Mouse (Mus musculus): ENCODE results near the gene Gng7. TPM values are rescaled to one million over a fixed set of nuclear protein-coding genes. Genes with fewer than 3 reads are reported as not detected.

Gng7 gene
- 0.41 and 0.48 TPM in 2 replicates for polyA plus RNA-seq (2012; rRNA removed)

DNA sequence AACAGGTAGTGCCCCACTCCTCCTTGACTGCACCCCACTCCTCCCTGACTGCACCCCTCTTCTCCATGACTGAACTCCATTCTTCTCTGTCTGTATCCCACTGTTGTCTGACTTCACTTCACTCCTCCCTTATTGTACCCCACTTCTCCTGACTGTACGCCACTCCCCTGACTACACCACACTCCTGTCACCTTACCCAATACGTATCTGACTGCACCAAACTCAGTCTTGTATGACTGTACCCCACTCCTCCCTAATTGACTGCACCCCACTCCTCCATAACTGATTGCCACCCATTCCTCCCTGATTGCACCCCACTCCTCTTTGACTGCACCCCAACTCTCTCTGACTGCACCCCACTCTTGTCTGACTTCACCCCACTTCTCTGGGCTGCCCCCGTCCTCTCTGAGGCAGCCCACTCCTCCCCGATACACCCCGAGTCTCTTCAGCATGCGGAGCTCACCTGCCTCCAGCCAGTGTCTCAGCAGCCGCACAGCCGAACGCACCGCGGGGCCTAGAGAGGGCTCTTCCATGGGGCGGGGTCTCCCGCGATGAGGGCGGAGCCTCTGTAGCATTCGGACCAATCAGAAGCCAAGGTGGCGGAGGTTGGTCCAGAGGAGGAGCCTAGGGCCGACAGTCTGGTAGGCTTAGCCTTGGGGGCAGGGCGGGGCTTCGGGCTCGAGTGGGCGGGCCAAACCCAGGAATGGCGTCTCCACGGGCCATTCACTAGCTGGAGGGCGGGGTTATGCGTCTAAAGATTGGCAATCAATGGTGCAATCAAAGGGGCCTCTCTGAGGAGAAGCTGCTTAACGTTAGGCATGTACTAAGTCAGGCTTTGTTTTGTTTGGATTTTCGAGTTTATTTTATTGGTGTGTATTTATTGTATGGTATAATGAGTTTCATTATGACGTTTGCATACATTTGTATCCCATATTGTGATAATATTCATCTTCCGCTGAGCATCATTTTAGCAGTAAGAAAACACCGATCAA is at the start of gene Gng7:
TSS of gene Gng7 (minus strand) at position 553 of the 992 bp plus-strand sequence.

DNA sequence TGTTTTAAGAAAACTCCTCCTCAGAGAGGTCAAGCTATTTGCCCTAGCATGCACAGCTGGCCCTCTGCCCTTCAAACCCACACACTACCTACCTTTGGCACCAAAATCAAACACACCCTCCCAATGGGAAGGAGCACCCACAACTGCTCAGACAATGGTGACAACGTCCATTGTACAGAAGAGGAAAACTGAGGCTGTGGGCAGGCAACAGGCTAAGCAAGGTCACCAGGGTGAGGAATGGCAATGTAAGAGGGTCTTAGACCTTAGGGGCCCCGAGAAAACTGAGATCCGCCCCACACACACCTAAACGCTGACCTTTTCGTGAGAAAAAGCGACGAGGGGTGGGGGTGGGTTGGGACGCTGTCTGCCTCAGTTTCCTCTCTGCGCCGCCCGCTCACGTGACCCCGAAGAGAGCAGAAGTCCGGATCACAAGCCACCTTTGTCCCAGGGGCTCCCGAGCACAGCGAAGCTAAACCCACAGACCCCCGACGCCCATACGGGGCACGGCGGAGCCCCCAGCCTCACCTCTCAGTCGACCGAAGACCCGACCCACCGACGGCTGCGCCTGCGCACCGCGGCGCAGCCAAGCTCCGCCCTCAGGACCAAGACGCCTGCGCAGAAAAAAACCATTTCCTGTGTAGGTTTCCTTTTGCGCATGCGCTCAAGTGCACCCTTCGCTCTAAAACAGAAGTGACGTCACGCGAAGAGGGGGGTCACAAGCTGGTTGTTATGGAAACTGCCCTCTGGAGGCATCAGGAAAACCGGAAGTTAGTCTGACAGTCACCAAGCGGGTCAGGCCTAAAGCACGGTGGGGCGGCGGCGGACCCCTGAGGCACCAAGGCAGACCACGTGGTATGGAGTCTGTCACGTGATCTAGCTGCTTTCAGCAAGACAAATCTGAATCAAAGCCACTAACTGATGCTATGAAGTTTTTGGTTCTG is 45.1 kb upstream of the Gng7 start, which contains the start of gene Sgta:
TSS of gene Sgta (minus strand) at position 579 of the 941 bp plus-strand sequence.

DNA sequence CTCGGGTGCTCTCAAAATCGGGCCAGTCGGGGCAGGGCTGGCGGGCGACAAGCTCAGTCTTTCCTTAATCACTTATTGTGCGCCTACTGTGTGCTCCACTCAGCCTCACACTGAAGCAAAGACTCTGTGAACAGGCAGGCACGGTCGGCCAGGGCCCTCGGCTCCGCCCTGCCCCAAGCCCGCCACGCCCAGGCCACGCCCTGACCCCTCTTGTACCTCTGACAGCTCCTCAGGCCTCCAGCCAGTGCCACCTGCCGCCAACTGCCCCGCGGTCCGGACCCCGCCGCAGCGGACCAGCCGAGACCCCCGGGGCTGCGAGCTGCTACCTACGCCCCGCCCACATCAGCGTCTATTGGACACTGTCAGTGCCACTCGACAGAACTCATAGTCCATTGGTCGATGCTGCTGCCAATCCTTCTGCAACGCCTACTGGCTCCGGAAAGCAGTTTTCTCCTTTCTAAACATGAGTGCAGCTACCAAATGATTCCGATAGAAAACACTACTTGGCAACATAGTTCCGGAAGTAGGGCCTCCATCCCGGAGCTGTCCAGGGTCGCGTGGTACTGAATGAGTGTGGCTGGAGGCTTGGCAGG is 22.3 kb upstream of the Gng7 start, which contains the start of gene Slc39a3:
TSS of gene Slc39a3 (minus strand) at position 439 of the 593 bp plus-strand sequence.

DNA sequence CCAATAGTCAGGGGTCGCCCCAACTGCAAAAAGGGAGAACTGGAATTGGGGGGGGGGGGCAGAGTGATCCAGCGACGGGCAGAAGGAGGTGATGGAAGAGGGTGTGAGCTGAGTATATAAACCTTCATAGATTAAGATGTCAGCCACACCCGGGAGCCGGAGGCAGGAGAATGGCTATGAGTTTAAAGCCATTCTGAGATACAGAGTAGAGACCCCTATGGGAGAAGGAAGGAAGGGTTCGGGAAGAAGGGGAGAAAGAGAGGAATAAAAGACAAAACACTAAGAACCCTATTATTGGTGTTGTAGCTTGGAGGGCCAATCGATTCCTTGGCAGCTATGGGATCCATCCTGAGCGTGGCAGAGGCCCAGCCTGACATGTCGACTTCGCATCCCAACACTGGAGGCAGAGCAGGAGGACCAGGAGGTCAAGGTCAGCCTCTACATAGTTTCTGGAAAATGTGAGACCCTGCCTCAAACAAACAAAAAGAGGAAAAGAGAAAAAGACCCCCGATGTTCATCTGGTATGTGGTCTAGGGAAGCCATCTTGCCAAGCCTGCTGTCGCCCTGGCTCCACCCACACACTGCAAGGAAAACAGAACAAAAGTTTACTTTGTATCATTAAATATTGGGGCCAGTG is 11.0 kb upstream of the Gng7 start, which contains the start of gene Diras1:
TSS of gene Diras1 (minus strand) at position 24 of the 637 bp plus-strand sequence.

DNA sequence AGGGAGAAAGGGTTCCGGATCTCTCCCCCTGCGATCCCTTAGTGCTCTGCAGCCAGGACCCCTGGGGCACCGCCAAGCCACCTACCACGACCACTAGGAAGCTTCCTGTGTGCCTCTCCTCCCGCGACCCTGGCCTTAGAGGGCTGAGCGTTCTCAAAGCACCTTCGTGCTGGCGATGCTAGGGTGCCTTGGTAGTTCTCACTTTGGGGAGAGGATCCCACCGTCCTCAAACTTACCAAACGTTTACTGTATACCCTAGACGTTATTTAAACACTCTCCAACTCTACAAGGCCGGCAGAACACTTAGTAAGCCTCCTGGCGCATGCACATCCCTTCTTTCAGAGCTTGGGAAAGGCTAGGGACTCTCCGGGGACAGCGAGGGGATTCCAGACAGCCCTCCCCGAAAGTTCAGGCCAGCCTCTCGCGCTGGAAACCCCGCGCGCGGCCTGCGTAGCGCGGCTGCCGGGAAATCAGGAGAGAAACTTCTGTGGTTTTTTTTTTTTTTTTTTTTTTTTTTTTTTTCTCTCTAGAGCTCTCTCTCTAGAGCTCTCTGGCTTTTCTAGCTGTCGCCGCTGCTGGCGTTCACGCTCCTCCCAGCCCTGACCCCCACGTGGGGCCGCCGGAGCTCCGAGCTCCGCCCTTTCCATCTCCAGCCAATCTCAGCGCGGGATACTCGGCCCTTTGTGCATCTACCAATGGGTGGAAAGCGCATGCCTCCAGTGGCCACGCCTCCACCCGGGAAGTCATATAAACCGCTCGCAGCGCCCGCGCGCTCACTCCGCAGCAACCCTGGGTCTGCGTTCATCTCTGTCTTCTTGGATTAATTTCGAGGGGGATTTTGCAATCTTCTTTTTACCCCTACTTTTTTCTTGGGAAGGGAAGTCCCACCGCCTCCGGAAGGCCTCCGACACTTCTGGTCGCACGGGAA is 85.2 kb downstream of the Gng7 start, which contains the start of gene Gadd45b:
TSS of gene Gadd45b (plus strand) at position 775 of the 928 bp plus-strand sequence.

DNA sequence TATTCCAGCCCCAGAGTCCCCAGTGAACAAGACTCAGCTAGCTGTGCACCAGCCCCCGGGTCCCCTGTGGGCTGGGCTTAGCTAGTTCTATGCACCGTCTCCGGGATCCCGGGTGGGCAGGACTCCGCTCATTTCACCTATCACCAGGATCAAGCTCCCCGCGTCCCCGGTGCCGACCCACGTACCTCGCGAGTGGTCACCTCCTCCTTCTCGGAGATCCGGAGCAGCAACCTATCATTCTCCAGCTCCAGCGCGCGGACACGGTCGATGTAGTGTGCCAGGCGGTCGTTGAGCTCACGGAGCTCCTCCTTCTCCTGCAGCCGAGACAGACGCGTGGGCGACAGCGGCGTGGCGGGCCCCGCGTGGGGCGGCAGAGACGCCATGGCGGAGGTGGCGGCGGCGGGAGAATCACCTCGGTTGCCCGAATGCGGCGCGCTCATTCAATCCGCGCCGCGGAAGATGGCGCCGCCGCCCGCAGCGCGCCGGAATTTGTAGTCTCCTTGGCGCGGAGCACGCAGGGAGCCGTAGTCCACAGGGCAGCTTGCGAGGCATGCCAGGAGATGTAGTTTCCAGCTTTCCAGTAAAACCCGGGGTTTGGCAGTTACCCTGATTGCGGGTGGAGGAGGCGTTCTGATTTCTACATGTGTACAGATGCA is 96.8 kb downstream of the Gng7 start, which contains the start of gene Lmnb2:
TSS of gene Lmnb2 (minus strand) at position 467 of the 656 bp plus-strand sequence.

DNA sequence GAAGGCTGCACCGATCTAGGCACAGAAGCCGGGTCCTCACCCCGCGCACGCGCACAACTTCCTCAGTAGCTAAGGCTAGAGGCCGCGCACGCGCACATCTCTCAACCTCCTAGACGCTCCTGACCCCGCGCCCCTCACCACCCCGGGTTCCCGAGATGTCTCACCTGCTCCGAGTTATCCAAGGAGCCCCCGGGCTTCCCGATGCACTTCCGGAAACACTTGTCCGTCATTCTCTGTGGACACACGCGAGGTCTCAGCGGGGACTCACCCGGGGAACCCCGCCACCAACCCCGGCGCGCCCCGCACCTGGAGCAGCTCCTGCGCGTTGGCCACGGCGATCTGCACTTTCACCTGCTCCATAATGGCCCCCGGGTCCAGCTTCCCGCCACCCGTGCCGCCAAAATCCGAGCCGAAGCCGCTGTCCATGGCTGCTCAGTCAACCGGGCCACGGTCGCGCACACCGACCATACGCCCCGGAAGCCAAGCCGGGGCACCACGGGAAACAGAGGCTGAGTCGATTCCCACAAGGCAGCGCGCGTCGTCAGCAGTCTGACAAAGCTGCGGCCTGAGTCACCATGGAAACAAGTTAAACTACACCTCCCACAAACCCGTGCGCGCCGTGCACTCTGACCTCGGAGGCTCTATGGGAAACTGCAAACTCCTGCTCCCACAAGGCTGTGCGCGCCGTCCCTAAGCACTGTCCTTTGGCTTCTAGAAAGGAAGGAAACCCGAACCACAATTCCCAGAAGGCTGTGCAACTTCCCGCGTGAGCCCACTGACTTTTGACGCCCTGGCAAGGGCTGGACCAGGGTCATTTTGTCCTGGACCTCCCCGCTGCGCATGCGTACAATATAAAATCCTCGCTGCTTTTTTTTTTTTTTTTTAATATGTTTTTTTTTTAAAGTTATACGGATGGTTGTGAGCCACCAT is 114.2 kb downstream of the Gng7 start, which contains the start of gene Timm13:
TSS of gene Timm13 (minus strand) at position 652 of the 930 bp plus-strand sequence.

Other genes with a start within 250 kb of the Gng7 start
- 18.1 and 20.1 TPM in 2 replicates for gene Sf3a2, start 216.7 kb downstream of the Gng7 start, polyA plus RNA-seq (2012; rRNA removed)
- gene Plekhj1, start 216.3 kb downstream of the Gng7 start, polyA plus RNA-seq (2012; rRNA removed): 33.7 and 36.1 TPM in 2 replicates
- gene Amh, start 209.7 kb downstream of the Gng7 start, polyA plus RNA-seq (2012; rRNA removed): 0.19 and 0.23 TPM in 2 replicates
- gene Jsrp1, start 201.4 kb downstream of the Gng7 start, polyA plus RNA-seq (2012; rRNA removed): 0.06 and 0.07 TPM in 2 replicates
- gene Oaz1, start 188.3 kb downstream of the Gng7 start, polyA plus RNA-seq (2012; rRNA removed): 573 TPM in 2 replicates
- 0.01 TPM in 1 of 2 replicates, not detected in the other for gene Lingo3, start 170.9 kb downstream of the Gng7 start, polyA plus RNA-seq (2012; rRNA removed)
- gene Lsm7, start 159.7 kb downstream of the Gng7 start, polyA plus RNA-seq (2012; rRNA removed): 121 and 137 TPM in 2 replicates
- gene Sppl2b, start 159.7 kb downstream of the Gng7 start, polyA plus RNA-seq (2012; rRNA removed): 32.6 and 37.7 TPM in 2 replicates
- 0.05 and 0.07 TPM in 2 replicates for gene Tmprss9, start 143.1 kb downstream of the Gng7 start, polyA plus RNA-seq (2012; rRNA removed)
- 94.0 and 114 TPM in 2 replicates for gene Timm13, start 114.0 kb downstream of the Gng7 start, polyA plus RNA-seq (2012; rRNA removed)
- gene Lmnb2, start 96.7 kb downstream of the Gng7 start, polyA plus RNA-seq (2012; rRNA removed): 8.0 and 9.1 TPM in 2 replicates
- gene Gadd45b, start 84.9 kb downstream of the Gng7 start, polyA plus RNA-seq (2012; rRNA removed): 15.7 and 16.8 TPM in 2 replicates
- gene Diras1, start 10.7 kb upstream of the Gng7 start, polyA plus RNA-seq (2012; rRNA removed): 0.01 TPM in 1 of 2 replicates, not detected in the other
- gene Slc39a3, start 22.5 kb upstream of the Gng7 start, polyA plus RNA-seq (2012; rRNA removed): 4.0 and 4.1 TPM in 2 replicates
- gene Sgta, start 45.2 kb upstream of the Gng7 start, polyA plus RNA-seq (2012; rRNA removed): 45.0 and 50.4 TPM in 2 replicates
- gene Thop1, start 55.1 kb upstream of the Gng7 start, polyA plus RNA-seq (2012; rRNA removed): 12.0 and 13.2 TPM in 2 replicates
- gene Creb3l3, start 83.9 kb upstream of the Gng7 start, polyA plus RNA-seq (2012; rRNA removed): 78.1 and 87.6 TPM in 2 replicates
- 48.8 and 50.9 TPM in 2 replicates for gene Map2k2, start 91.0 kb upstream of the Gng7 start, polyA plus RNA-seq (2012; rRNA removed)
- 8.5 and 8.6 TPM in 2 replicates for gene Zbtb7a, start 120.3 kb upstream of the Gng7 start, polyA plus RNA-seq (2012; rRNA removed)
- 10.3 and 12.9 TPM in 2 replicates for gene Pias4, start 153.0 kb upstream of the Gng7 start, polyA plus RNA-seq (2012; rRNA removed)
- 583 and 691 TPM in 2 replicates for gene Eef2, start 161.7 kb upstream of the Gng7 start, polyA plus RNA-seq (2012; rRNA removed)
- gene Dapk3, start 168.1 kb upstream of the Gng7 start, polyA plus RNA-seq (2012; rRNA removed): 16.9 and 18.2 TPM in 2 replicates
- not detected in 2 replicates for gene 4930442H23Rik, start 168.9 kb upstream of the Gng7 start, polyA plus RNA-seq (2012; rRNA removed)
- not detected in 2 replicates for gene Nmrk2, start 187.1 kb upstream of the Gng7 start, polyA plus RNA-seq (2012; rRNA removed)
- 0.01 TPM in 1 of 2 replicates, not detected in the other for gene Atcay, start 215.9 kb upstream of the Gng7 start, polyA plus RNA-seq (2012; rRNA removed)
- gene Zfr2, start 218.2 kb upstream of the Gng7 start, polyA plus RNA-seq (2012; rRNA removed): 1.9 and 2.1 TPM in 2 replicates
- gene Matk, start 238.0 kb upstream of the Gng7 start, polyA plus RNA-seq (2012; rRNA removed): 1.4 and 1.9 TPM in 2 replicates